Mouse (Mus musculus): ENCODE measurements around the gene Fam90a1b. TPM values are rescaled to one million over a fixed set of nuclear protein-coding genes. Genes with fewer than 3 reads are reported as not detected.
"Not testable (repeated sequence)": the region's sequence is repeated elsewhere in the genome, so short reads cannot be mapped to it uniquely, and the experiment has no call there.

The Fam90a1b gene
- polyA plus RNA-seq (2015; fragmentation: Nextera tagmentation; extraction: Ambion mirVana), result 0.05 TPM in 1 of 2 replicates, not detected in the other

DNA sequence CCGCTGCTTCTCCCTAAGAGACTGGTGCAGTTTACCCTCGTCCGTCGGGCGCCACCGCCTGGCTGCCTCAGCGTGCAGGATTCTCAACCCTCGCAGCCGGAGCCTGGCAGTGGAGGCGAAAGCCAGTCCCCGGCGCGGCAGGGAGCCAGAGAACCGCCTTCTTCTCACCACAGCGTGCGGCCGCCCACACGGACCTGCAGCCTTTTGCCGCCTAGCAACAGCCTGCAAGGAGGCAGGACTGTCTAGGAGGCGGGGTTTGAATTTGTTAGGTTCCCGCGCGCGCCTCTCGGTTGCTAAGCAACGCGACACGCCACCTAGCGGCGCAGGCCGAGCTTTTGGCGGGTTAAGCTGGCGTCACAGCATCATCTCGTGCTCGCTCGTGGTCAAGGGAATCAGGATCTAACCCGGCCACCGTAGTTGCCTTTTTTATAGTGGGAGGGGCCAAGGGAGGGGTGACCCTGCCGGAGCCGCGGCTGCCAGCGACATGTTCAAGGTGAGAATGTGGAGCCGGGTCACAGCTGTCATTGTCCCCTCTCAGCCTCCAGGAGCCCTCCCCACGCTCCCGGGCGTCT lies at the start of gene Fam90a1b, which contains the start of gene Apoo:
Gene Fam90a1b (minus strand): TSS at position 108 of the 572 bp plus-strand sequence.
Gene Apoo (plus strand): TSS at position 448 of the 572 bp plus-strand sequence.
- Histone ChIP-seq H3K27ac (replicated peaks) (0 out of 2 replicates have a peak within 1 kb of the TSS, but pooled peaks have one; percentile 39), H3K4me3 (replicated peaks) (peak within 1 kb of the TSS; percentile 62), H3K36me3 (no peaks in the 10 kb centered on the region), H3K9me3 (replicated peaks) (no peaks in the 10 kb centered on the region), H3K9ac (peak within 1 kb of the TSS; percentile 18; the same call in 1 of the 2 replicates), H3K4me1 (no peaks in the 10 kb centered on the region), H3K27me3 (peaks cover 41% of the 10 kb centered on the region), H3K4me2 (replicated peaks) (peak within 1 kb of the TSS; percentile 49)
- peak; percentile 98 for ATAC-seq (ENCODE audit: insufficient number of reproducible peaks, low FRiP score, low TSS enrichment, low read depth)
- WGBS, result 19% methylated on average over 46 of the region's 46 CpGs

DNA sequence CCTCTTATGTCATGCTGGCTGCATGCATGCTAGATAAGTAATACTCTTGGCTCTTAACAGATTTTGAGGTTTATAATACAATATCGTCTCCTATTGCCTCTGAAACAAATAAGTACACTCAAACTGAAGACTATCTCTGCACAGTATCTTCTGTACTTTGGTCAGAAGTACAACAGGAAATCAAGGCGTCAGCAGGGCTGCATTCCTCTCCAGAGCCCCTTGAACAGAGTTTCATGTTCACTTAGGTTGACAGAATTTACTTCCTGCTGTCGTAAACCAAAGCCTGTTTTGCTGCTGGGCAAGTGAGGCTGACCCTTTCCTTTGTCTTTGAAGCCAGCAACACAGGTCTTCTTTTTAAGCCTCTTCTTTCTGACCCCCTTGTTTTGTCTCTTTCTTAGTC lies 42.4 kb upstream of the Fam90a1b start:
- Histone ChIP-seq H3K27me3 (no peaks in the 10 kb centered on the region; the same call in 1 of the 2 replicates), H3K4me2 (replicated peaks) (no peak overlapping the region), H3K27ac (replicated peaks) (no peak overlapping the region), H3K4me1 (no peaks in the 10 kb centered on the region), H3K4me3 (replicated peaks) (no peak overlapping the region), H3K36me3 (no peaks in the 10 kb centered on the region), H3K9me3 (replicated peaks) (no peaks in the 10 kb centered on the region), H3K9ac (no peak overlapping the region)
- WGBS, result 46% methylated on average over 3 of the region's 3 CpGs
- no peak for ATAC-seq (ENCODE audit: insufficient number of reproducible peaks, low FRiP score, low TSS enrichment, low read depth)

DNA sequence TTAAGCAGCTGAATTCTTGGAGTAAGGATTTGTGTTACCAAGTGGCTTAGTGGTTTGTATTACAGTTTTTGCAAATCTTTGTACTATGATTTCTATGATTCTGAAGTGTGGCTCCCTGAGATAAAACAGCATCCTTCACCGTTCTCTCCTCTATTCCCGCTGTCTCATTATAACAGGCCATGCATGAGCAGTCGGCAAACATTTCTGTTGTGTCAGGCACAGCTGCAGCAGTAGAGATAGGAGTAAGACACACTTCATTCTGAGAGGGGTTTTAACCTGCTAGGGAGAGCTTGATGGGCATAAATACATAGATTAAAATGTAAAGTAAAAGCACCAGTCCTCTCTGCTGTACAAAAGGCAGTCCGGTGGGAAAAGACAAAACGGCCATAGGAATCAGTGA lies 12.2 kb upstream of the Fam90a1b start:
- Histone ChIP-seq H3K4me3 (replicated peaks) (no peak overlapping the region), H3K4me2 (replicated peaks) (no peak overlapping the region), H3K9me3 (replicated peaks) (no peaks in the 10 kb centered on the region), H3K4me1 (no peaks in the 10 kb centered on the region), H3K9ac (no peak overlapping the region), H3K27me3 (peaks cover 6% of the 10 kb centered on the region; the same call in 1 of the 2 replicates), H3K36me3 (no peaks in the 10 kb centered on the region), H3K27ac (replicated peaks) (no peak overlapping the region)
- 78% methylated on average over 5 of the region's 5 CpGs for WGBS
- ATAC-seq (ENCODE audit: insufficient number of reproducible peaks, low FRiP score, low TSS enrichment, low read depth), result no peak

GRCm38 (mm10) chrX:94367248-94367647 lies 671 bp upstream of the Fam90a1b start:
- H3K36me3 ChIP-seq, result no peaks in the 10 kb centered on the region
- no peaks in the 10 kb centered on the region for H3K9me3 ChIP-seq (replicated peaks)
- peak overlapping the region; percentile 44 for H3K4me2 ChIP-seq (replicated peaks)
- peak overlapping the region; percentile 62 for H3K4me3 ChIP-seq (replicated peaks)
- 24% methylated on average over 15 of the region's 17 CpGs for WGBS
- H3K27ac ChIP-seq (replicated peaks), result 0 out of 2 replicates have a peak overlapping the region, but pooled peaks have one; percentile 39
- H3K4me1 ChIP-seq, result no peaks in the 10 kb centered on the region
- peaks cover 37% of the 10 kb centered on the region for H3K27me3 ChIP-seq
- no peak for ATAC-seq (ENCODE audit: insufficient number of reproducible peaks, low FRiP score, low TSS enrichment, low read depth)
- peak overlapping the region; percentile 18; the same call in 1 of the 2 replicates for H3K9ac ChIP-seq

DNA sequence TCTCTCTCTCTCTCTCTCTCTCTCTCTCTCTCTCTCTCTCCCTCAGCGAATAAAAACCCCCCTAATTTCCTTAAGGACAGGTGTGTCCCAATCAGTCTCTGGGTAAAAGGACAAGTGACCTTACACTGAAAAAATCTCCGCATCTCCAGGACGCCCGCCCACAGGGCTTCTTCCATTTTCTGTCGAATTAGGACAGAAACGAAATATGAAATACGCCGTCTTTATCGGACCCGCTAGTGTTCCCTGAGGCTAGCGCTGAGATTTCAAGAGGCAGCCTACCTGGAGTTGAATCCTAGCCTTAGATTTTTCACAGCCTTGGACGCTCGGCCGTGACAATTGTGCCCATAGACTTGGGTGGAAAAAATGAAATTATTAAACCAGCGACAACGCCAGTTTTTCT lies 548 bp downstream of the Fam90a1b start:
- Histone ChIP-seq H3K27me3 (peaks cover 44% of the 10 kb centered on the region), H3K9ac (no peak overlapping the region), H3K36me3 (no peaks in the 10 kb centered on the region), H3K4me2 (replicated peaks) (peak overlapping the region; percentile 49), H3K9me3 (replicated peaks) (no peaks in the 10 kb centered on the region), H3K4me3 (replicated peaks) (peak overlapping the region; percentile 62), H3K27ac (replicated peaks) (no peak overlapping the region), H3K4me1 (no peaks in the 10 kb centered on the region)
- 16% methylated on average over 16 of the region's 16 CpGs for WGBS
- ATAC-seq (ENCODE audit: insufficient number of reproducible peaks, low FRiP score, low TSS enrichment, low read depth), result no peak

GRCm38 (mm10) chrX:94365381-94365925 lies 1.1 kb downstream of the Fam90a1b start:
- 0 out of 2 replicates have a peak overlapping the region, but pooled peaks have one; percentile 62 for H3K4me3 ChIP-seq (replicated peaks)
- H3K27me3 ChIP-seq, result peaks cover 44% of the 10 kb centered on the region
- no peak for ATAC-seq (ENCODE audit: insufficient number of reproducible peaks, low FRiP score, low TSS enrichment, low read depth)
- H3K27ac ChIP-seq (replicated peaks), result no peak overlapping the region
- H3K9me3 ChIP-seq (replicated peaks), result no peaks in the 10 kb centered on the region
- peak overlapping the region; percentile 49; the same call in 1 of the 2 replicates for H3K4me2 ChIP-seq (replicated peaks)
- H3K4me1 ChIP-seq, result no peaks in the 10 kb centered on the region
- H3K36me3 ChIP-seq, result no peaks in the 10 kb centered on the region
- WGBS, result 22% methylated on average over 14 of the region's 14 CpGs
- no peak overlapping the region for H3K9ac ChIP-seq

DNA sequence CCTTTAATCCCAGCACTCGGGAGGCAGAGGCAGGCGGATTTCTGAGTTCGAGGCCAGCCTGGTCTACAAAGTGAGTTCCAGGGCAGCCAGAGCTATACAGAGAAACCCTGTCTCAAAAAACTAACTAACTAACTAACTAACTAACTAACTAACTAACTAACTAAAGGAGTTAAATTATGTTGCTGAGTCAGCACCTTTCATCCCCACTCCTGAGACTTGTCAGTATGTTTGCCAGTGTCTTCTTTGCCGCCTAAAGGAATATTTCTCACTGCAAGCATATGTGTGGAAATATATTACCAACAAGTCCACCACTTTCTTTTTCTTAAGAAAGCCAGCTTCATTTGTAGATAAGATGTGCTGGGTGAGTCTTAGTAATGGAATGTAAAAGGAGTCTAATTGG lies 22.9 kb downstream of the Fam90a1b start:
- not testable (repeated sequence) for H3K27ac ChIP-seq (replicated peaks); H3K4me3 ChIP-seq (replicated peaks); H3K4me2 ChIP-seq (replicated peaks); H3K9ac ChIP-seq; H3K36me3 ChIP-seq; ATAC-seq (ENCODE audit: insufficient number of reproducible peaks, low FRiP score, low TSS enrichment, low read depth); H3K4me1 ChIP-seq; H3K9me3 ChIP-seq (replicated peaks)
- H3K27me3 ChIP-seq, result peaks cover 22% of the 10 kb centered on the region
- WGBS, result 88% methylated on average over 4 of the region's 4 CpGs

DNA sequence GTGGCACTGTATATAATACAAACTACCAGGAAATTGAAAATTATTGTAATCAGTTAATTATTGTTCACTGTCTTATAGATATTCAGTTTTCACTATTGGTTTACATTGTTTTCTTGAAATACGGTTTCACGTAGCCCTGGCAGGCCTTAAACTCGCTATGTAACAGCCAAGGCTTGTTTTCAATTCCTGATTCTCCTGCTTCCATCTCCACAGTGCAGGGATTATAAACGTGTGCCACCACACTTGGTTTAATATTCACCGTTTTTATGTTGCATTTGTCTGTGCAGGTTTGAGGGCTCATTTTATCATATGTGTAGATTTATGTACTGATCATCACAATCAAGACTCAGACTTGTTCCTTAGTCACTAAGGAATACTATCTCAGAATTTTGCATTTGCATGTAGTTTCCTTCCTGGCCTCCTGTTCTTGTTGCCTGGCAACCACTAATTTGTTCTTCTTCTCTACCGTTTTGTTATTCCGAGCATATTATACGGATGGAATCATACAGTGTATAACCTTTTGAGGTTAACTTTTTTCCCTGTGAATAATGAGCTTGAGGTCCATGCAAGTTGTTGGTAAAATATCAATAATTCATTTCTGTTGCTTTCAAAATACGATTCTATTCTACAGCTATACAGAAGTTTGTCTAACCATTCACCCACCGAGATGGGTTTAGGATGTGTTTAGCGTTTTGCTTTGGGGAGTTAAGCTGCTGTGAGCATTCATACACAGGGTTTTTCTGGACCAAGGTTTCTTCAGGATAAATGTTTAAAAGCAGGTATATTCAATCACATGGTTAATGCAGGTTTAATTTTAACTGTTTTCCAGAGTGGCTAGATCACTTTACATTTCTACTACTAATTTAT lies 45.3 kb downstream of the Fam90a1b start:
- H3K4me1 ChIP-seq, result no peaks in the 10 kb centered on the region
- H3K27ac ChIP-seq (replicated peaks), result no peak overlapping the region
- ATAC-seq (ENCODE audit: insufficient number of reproducible peaks, low FRiP score, low TSS enrichment, low read depth), result no peak
- no peaks in the 10 kb centered on the region for H3K9me3 ChIP-seq (replicated peaks)
- H3K9ac ChIP-seq, result no peak overlapping the region
- peaks cover 14% of the 10 kb centered on the region for H3K27me3 ChIP-seq
- 77% methylated on average over 11 of the region's 11 CpGs for WGBS
- H3K4me3 ChIP-seq (replicated peaks), result no peak overlapping the region
- no peaks in the 10 kb centered on the region for H3K36me3 ChIP-seq
- H3K4me2 ChIP-seq (replicated peaks), result no peak overlapping the region

Small RNA genes lying within 50 kb of the gene (microRNA-seq; reads per million reads assigned to microRNA genes)
- not detected for gene Gm44477 (ENCODE audit: borderline number of aligned reads)

Other genes starting within 250 kb of the Fam90a1b start
- gene Zfx, start 243.1 kb downstream of the Fam90a1b start, polyA plus RNA-seq (2015; fragmentation: Nextera tagmentation; extraction: Ambion mirVana), result 28.0 and 33.7 TPM in 2 replicates
- 64.4 and 65.9 TPM in 2 replicates for gene Eif2s3x, start 153.9 kb downstream of the Fam90a1b start, polyA plus RNA-seq (2015; fragmentation: Nextera tagmentation; extraction: Ambion mirVana)
- gene Klhl15, start 132.2 kb downstream of the Fam90a1b start, polyA plus RNA-seq (2015; fragmentation: Nextera tagmentation; extraction: Ambion mirVana), result 9.0 and 9.8 TPM in 2 replicates
- gene Apoo, start 340 bp upstream of the Fam90a1b start, polyA plus RNA-seq (2015; fragmentation: Nextera tagmentation; extraction: Ambion mirVana), result 61.3 and 71.3 TPM in 2 replicates
- 656 and 670 TPM in 2 replicates for gene Maged1, start 175.4 kb upstream of the Fam90a1b start, polyA plus RNA-seq (2015; fragmentation: Nextera tagmentation; extraction: Ambion mirVana)